Mouse (Mus musculus) urinary bladder, postnatal 10 days (tissue): ENCODE data around the gene Stag1.
A peak's percentile ranks its signal among the peaks of the same experiment; 100 is the strongest.
"Not testable (repeated sequence)": the region's sequence is repeated elsewhere in the genome, so short reads cannot be mapped to it uniquely, and the experiment has no call there.

ENCODE experiments used
- DNase-seq: peaks from one replicate; pipeline ENCODE4 v3.0.0; 2022; ENCODE audit warnings: low spot score

Gene Stag1

GRCm38 (mm10) chr9:100685769-100686487, 88.3 kb downstream of the Stag1 start:
- DNase-seq, result no peak

- DNase-seq, result no peak
Observed at GRCm38 (mm10) chr9:100689765-100690316, 92.2 kb downstream of the Stag1 start.

GRCm38 (mm10) chr9:100692239-100692638, 94.6 kb downstream of the Stag1 start:
- no peak for DNase-seq

- DNase-seq, result no peak
Observed at GRCm38 (mm10) chr9:100696537-100696936, 98.9 kb downstream of the Stag1 start.

- no peak for DNase-seq
Observed at GRCm38 (mm10) chr9:100707644-100708043, 110.0 kb downstream of the Stag1 start.

- no peak for DNase-seq
Observed at GRCm38 (mm10) chr9:100711665-100712064, 114.1 kb downstream of the Stag1 start.

- DNase-seq, result not testable (repeated sequence)
Observed at GRCm38 (mm10) chr9:100724832-100725231, 127.2 kb downstream of the Stag1 start.

- no peak for DNase-seq
Observed at GRCm38 (mm10) chr9:100731839-100732238, 134.2 kb downstream of the Stag1 start.

GRCm38 (mm10) chr9:100733907-100734440, 136.4 kb downstream of the Stag1 start:
- DNase-seq, result no peak

- no peak for DNase-seq
Observed at GRCm38 (mm10) chr9:100735993-100736645, 138.5 kb downstream of the Stag1 start.

- DNase-seq, result no peak
Observed at GRCm38 (mm10) chr9:100736646-100737031, 139.0 kb downstream of the Stag1 start.

- DNase-seq, result not testable (repeated sequence)
Observed at GRCm38 (mm10) chr9:100777238-100777637, 179.6 kb downstream of the Stag1 start.

- no peak for DNase-seq
Observed at GRCm38 (mm10) chr9:100865984-100866383, 268.4 kb downstream of the Stag1 start.

- no peak for DNase-seq
Observed at GRCm38 (mm10) chr9:100869635-100870034, 272.0 kb downstream of the Stag1 start.

- no peak for DNase-seq
Observed at GRCm38 (mm10) chr9:100896111-100896510, 298.5 kb downstream of the Stag1 start.

- no peak for DNase-seq
Observed at GRCm38 (mm10) chr9:100898042-100898441, 300.4 kb downstream of the Stag1 start.

- DNase-seq, result no peak
Observed at GRCm38 (mm10) chr9:100910352-100910751, 312.8 kb downstream of the Stag1 start.

- DNase-seq, result no peak
Observed at GRCm38 (mm10) chr9:100917111-100917510, 319.5 kb downstream of the Stag1 start.

- DNase-seq, result no peak
Observed at GRCm38 (mm10) chr9:100926629-100927028, 329.0 kb downstream of the Stag1 start.

GRCm38 (mm10) chr9:100942042-100942441, 344.4 kb downstream of the Stag1 start:
- no peak for DNase-seq

GRCm38 (mm10) chr9:100944677-100945365, 347.2 kb downstream of the Stag1 start:
- no peak for DNase-seq

GRCm38 (mm10) chr9:100951481-100951880, 353.9 kb downstream of the Stag1 start:
- peak; percentile 16 for DNase-seq
